Mouse (Mus musculus) large intestine, adult 2 months (tissue): Measurements from ENCODE around the gene Inf2. TPM values are rescaled to one million over a fixed set of nuclear protein-coding genes. Genes with fewer than 3 reads are reported as not detected.
A peak's percentile ranks its signal among the peaks of the same experiment; 100 is the strongest.

Experiments used
- DNase-seq: peaks from one replicate; pipeline ENCODE4 v3.0.0-alpha.2; 2012; ENCODE audit warnings: low read depth, low spot score
- WGBS: fragments of 180-500 bp; shearing (Covaris S2); methylation state at CpG from one replicate; pipeline ENCODE4 v1.1.7; 2018; 5-methylcytosine and 5-hydroxymethylcytosine counted together
- polyA plus RNA-seq: library from polyadenylated mRNA; depleted of rRNA; stranded (reverse); fragments of >200 nt; gene quantifications from 2 replicates; pipeline ENCODE4 v1.2.3, GENCODE M21; 2012; rRNA removed

Gene Inf2
- polyA plus RNA-seq, result 10.4 and 12.6 TPM in 2 replicates

- no peak for DNase-seq
- 1% methylated on average over 49 of the region's 60 CpGs for WGBS
Measured at GRCm38 (mm10) chr12:112588426-112589256, at the start of gene Inf2. Inf2 (plus strand) TSS chr12:112588784.

GRCm38 (mm10) chr12:112539466-112539965 lies 49.1 kb upstream of the Inf2 start:
- WGBS, result 73% methylated on average over 7 of the region's 7 CpGs
- DNase-seq, result no peak

GRCm38 (mm10) chr12:112540321-112540720 lies 48.3 kb upstream of the Inf2 start:
- DNase-seq, result no peak
- WGBS, result 91% methylated on average over 12 of the region's 12 CpGs

- 87% methylated on average over 8 of the region's 8 CpGs for WGBS
Measured at GRCm38 (mm10) chr12:112541483-112542091, 47.0 kb upstream of the Inf2 start.

GRCm38 (mm10) chr12:112542257-112542919 lies 46.2 kb upstream of the Inf2 start:
- no peak for DNase-seq
- WGBS, result 62% methylated on average over 13 of the region's 13 CpGs

More at GRCm38 (mm10) chr12:112541483-112542091, 47.0 kb upstream of the Inf2 start:
- DNase-seq, result no peak

GRCm38 (mm10) chr12:112542920-112543300 lies 45.7 kb upstream of the Inf2 start:
- WGBS, result 5% methylated on average over 11 of the region's 11 CpGs
- peak; percentile 57 for DNase-seq

- 49% methylated on average over 9 of the region's 9 CpGs for WGBS
Measured at GRCm38 (mm10) chr12:112543941-112544340, 44.6 kb upstream of the Inf2 start.

GRCm38 (mm10) chr12:112544946-112545701 lies 43.5 kb upstream of the Inf2 start:
- 54% methylated on average over 12 of the region's 12 CpGs for WGBS
- no peak for DNase-seq

More at GRCm38 (mm10) chr12:112543941-112544340, 44.6 kb upstream of the Inf2 start:
- no peak for DNase-seq

- 90% methylated on average over 8 of the region's 8 CpGs for WGBS
- no peak for DNase-seq
Measured at GRCm38 (mm10) chr12:112546110-112546509, 42.5 kb upstream of the Inf2 start.

GRCm38 (mm10) chr12:112549287-112549686 lies 39.3 kb upstream of the Inf2 start:
- WGBS, result 98% methylated on average over 1 of the region's 1 CpGs
- DNase-seq, result no peak

- WGBS, result 12% methylated on average over 13 of the region's 13 CpGs
- DNase-seq, result no peak
Measured at GRCm38 (mm10) chr12:112551861-112552375, 36.7 kb upstream of the Inf2 start.

GRCm38 (mm10) chr12:112552520-112552919 lies 36.1 kb upstream of the Inf2 start:
- no peak for DNase-seq
- 42% methylated on average over 5 of the region's 5 CpGs for WGBS

- DNase-seq, result no peak
- 19% methylated on average over 12 of the region's 12 CpGs for WGBS
Measured at GRCm38 (mm10) chr12:112554900-112555299, 33.7 kb upstream of the Inf2 start.

- WGBS, result 76% methylated on average over 9 of the region's 9 CpGs
- no peak for DNase-seq
Measured at GRCm38 (mm10) chr12:112556531-112557060, 32.0 kb upstream of the Inf2 start.

GRCm38 (mm10) chr12:112557219-112557618 lies 31.4 kb upstream of the Inf2 start:
- 87% methylated on average over 5 of the region's 5 CpGs for WGBS
- DNase-seq, result no peak

- 62% methylated on average over 3 of the region's 3 CpGs for WGBS
- no peak for DNase-seq
Measured at GRCm38 (mm10) chr12:112559231-112559630, 29.4 kb upstream of the Inf2 start.

- no peak for DNase-seq
- WGBS, result 71% methylated on average over 6 of the region's 6 CpGs
Measured at GRCm38 (mm10) chr12:112559671-112560070, 28.9 kb upstream of the Inf2 start.

- no peak for DNase-seq
- 75% methylated on average over 5 of the region's 5 CpGs for WGBS
Measured at GRCm38 (mm10) chr12:112560176-112560797, 28.3 kb upstream of the Inf2 start.

GRCm38 (mm10) chr12:112561163-112561562 lies 27.4 kb upstream of the Inf2 start:
- no peak for DNase-seq
- 70% methylated on average over 3 of the region's 3 CpGs for WGBS
